Mouse (Mus musculus): Measurements from ENCODE around the gene Chrdl1.

Gene Chrdl1

GRCm38 (mm10) chrX:143393791-143394369, at the start of gene Chrdl1:
TSS of gene Chrdl1 (minus strand) at chrX:143394262.
- DNase-seq (ENCODE audit: low read depth, low spot score), result no peak

GRCm38 (mm10) chrX:143442638-143443037, 48.6 kb upstream of the Chrdl1 start:
- DNase-seq (ENCODE audit: low read depth, low spot score), result no peak

GRCm38 (mm10) chrX:143404601-143405000, 10.5 kb upstream of the Chrdl1 start:
- no peak for DNase-seq (ENCODE audit: low read depth, low spot score)

GRCm38 (mm10) chrX:143366256-143366959, 27.7 kb downstream of the Chrdl1 start:
- DNase-seq (ENCODE audit: low read depth, low spot score), result no peak

GRCm38 (mm10) chrX:143347227-143347626, 46.8 kb downstream of the Chrdl1 start:
- DNase-seq (ENCODE audit: low read depth, low spot score), result no peak

DNA sequence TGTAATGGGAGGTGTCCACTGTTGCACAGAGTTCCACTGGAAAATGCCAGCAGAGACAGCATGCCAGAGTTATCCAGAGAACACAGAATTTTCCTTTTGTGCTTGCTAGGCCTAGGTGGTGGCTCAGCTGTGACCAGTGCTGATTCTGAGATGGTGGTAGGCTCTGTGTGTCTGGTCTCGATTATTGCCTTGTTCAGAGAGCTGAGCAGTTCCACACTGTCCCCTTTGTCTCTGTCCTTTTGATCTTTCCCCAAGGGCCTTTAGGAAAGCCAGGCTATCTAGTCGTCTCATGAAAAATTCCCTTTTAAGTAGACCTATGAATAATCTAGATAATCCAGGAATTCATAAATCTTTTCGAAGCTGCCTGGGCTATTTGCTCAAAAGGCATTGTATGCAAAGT, 47.3 kb downstream of the Chrdl1 start:
- DNase-seq (ENCODE audit: low read depth, low spot score), result no peak

DNA sequence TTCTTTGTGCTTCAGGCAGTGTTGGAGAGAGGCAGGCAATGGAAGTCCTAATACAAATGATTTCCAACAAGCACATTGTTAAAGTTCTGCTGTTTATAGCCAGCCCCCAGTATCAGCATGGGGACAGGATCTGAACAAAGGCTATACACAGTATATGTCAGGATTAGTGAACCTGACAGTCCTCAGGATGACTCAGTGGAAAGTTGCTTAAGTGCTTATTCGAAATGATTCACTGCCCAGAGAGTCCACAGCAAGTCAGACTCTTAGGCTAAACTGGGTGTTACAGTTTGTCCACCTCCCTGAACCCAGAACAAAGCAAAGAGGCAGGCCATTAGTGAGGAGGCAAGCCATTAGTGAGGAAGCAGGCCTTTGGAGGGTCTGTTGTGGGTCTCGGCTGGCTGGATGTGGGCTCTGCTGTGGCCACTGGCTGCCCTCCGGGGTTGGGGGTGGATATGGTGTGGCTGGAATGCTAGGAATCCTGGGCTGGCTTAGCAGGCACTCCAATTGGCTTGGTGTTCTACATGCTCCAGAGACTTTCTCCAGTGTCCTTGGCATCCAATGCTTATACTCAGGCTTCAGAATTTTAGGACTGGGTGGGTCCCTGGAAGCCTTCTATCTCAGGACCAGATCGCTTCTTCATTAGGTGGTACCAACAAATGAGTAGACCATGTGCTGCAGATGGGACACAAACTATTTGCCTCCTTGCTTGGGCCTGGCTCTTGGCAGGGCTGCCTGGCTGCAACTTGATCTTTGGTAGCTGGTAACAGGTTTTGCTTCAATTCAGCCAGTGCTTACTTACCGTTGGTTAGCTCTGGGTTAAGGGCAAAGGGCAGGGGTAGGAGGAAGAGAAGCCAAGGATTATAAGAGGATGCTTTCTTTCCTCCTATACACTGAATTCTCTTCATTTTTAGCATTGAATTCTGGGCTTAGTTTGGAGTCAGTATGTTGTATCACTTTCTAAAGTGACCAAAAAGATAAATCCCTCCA, 49.3 kb downstream of the Chrdl1 start:
- no peak for DNase-seq (ENCODE audit: low read depth, low spot score)

GRCm38 (mm10) chrX:143338156-143338555, 55.9 kb downstream of the Chrdl1 start:
- no peak for DNase-seq (ENCODE audit: low read depth, low spot score)

DNA sequence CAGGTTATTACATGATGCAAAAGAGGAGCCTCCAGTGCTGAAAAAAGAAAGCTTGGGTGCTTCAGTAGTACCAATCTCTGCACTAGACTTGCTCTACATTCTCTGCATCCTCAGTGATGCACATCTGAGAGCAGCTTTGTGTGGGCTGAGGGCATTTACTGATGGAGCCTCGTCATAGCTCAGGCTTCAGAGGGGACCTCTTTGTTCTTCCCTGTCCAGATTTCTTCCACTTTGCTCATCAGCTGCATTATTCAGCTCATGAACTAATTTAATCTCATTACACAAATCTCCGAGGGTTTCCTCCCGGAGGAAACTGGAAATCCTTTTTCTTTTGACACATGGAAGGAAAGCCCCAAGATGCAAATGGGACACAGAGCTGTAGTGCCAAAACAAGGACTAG, 56.5 kb downstream of the Chrdl1 start:
- DNase-seq (ENCODE audit: low read depth, low spot score), result no peak

- DNase-seq (ENCODE audit: low read depth, low spot score), result no peak
Measured at GRCm38 (mm10) chrX:143336661-143337060, 57.4 kb downstream of the Chrdl1 start.

- DNase-seq (ENCODE audit: low read depth, low spot score), result no peak
Measured at GRCm38 (mm10) chrX:143335846-143336245, 58.2 kb downstream of the Chrdl1 start.

- DNase-seq (ENCODE audit: low read depth, low spot score), result no peak
Measured at GRCm38 (mm10) chrX:143313166-143313565, 80.9 kb downstream of the Chrdl1 start.

DNA sequence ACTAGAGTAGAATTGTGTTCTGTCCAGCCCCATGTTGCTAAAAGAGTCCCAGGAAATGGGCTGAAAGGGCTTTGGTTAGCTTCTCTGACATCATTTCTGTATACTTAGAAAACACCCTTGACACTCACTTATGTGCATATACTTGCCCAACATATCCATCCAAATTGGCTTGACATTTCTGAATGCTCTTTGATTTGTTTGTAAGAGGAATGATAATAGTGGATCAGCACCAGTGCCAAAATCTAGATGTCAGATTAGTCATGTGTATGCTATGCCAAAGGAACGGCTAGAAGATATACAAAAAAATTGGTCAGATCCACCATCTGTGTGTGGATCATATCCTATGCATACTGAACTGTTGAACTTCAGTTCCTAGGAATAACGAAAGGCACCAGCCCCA, 99.3 kb downstream of the Chrdl1 start:
- DNase-seq (ENCODE audit: low read depth, low spot score), result no peak

- DNase-seq (ENCODE audit: low read depth, low spot score), result no peak
Measured at GRCm38 (mm10) chrX:143275202-143275601, 118.9 kb downstream of the Chrdl1 start.

DNA sequence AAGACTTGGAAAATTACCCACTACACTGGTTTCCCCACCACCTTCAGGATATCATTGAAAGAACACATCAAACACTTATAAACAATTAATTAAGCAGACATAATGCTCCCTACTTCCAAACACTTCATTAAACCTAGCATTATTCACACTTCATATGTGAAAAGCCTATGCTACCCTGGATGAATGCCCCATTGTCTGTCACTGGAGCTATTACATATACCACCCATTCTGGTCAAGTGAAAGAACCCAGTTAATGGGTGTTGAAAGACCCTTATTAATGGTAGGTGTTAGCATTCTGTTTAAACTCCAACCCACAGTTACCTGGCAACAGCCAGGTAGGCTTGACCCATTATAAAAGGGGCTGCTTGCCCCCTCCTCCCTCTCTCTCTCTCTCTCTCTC, 143.4 kb downstream of the Chrdl1 start:
- DNase-seq (ENCODE audit: low read depth, low spot score), result no peak
